Mouse (Mus musculus) heart, postnatal 0 days (tissue): Measurements from ENCODE around the gene Pappa.

Experiments used
- CTCF ChIP-seq: IDR thresholded peaks from 2 replicates; pipeline ENCODE4 v1.5.1; 2016; ENCODE audit warnings: antibody characterized with exemption, control low read depth, low read depth
- EP300 ChIP-seq: IDR thresholded peaks from 2 replicates; pipeline ENCODE4 v1.6.1; 2016; ENCODE audit warnings: antibody characterized with exemption, low read depth

- TF ChIP-seq CTCF = no peak
- no peak for TF ChIP-seq EP300
Observed at GRCm38 (mm10) chr4:65124369-65125151, 586 bp downstream of the Pappa start.
